Mouse (Mus musculus) lung, postnatal 0 days (tissue): ENCODE results near the gene Phf23. TPM values are rescaled to one million over a fixed set of nuclear protein-coding genes. Genes with fewer than 3 reads are reported as not detected.

Experiments used
- ATAC-seq: fragments of 200-750 bp; cut with Nextera tagmentation; 2 replicates; pipeline ENCODE4 v1.8.0; 2017; ENCODE audit warnings: moderate library complexity
- DNase-seq: peaks from one replicate; pipeline ENCODE4 v3.0.0-alpha.2; 2016; ENCODE audit warnings: low spot score
- H3K27ac ChIP-seq: fragments of 300-500 bp; sonication (generic); 2 replicates; pipeline ENCODE4 v1.5.1; 2014; ENCODE audit warnings: antibody characterized with exemption, mild to moderate bottlenecking, low read length, mixed read lengths
- H3K27me3 ChIP-seq: fragments of 300-500 bp; sonication (generic); replicated peaks from 2 replicates; pipeline ENCODE4 v1.6.1; 2014; ENCODE audit warnings: low read length, mixed read lengths; ENCODE audit not compliant: insufficient read depth
- H3K36me3 ChIP-seq: fragments of 300-500 bp; sonication (generic); 2 replicates; pipeline ENCODE4 v1.6.1; 2014; ENCODE audit warnings: low read length, mixed read lengths; ENCODE audit not compliant: insufficient read depth
- H3K4me1 ChIP-seq: fragments of 300-500 bp; sonication (generic); 2 replicates; pipeline ENCODE4 v1.6.1; 2014; ENCODE audit warnings: antibody characterized with exemption, low read depth, low read length, mixed read lengths; ENCODE audit not compliant: insufficient read depth
- H3K4me2 ChIP-seq: fragments of 300-500 bp; sonication (generic); replicated peaks from 2 replicates; pipeline ENCODE4 v1.6.1; 2014; ENCODE audit warnings: low read depth, mild to moderate bottlenecking, low read length, moderate library complexity, mixed read lengths
- H3K4me3 ChIP-seq: fragments of 300-500 bp; sonication (generic); 2 replicates; pipeline ENCODE4 v1.5.1; 2014; ENCODE audit warnings: low read depth, low read length
- H3K9ac ChIP-seq: fragments of 300-500 bp; sonication (generic); replicated peaks from 2 replicates; pipeline ENCODE4 v1.6.1; 2014; ENCODE audit warnings: low read depth, mild to moderate bottlenecking
- H3K9me3 ChIP-seq: fragments of 300-500 bp; sonication (generic); 2 replicates; pipeline ENCODE4 v1.6.1; 2016; ENCODE audit warnings: low read length, mixed read lengths
- CTCF ChIP-seq: IDR thresholded peaks from 2 replicates; pipeline ENCODE4 v1.5.1; 2016; ENCODE audit warnings: antibody characterized with exemption, mild to moderate bottlenecking
- EP300 ChIP-seq: IDR thresholded peaks from 2 replicates; pipeline ENCODE4 v1.6.1; 2016; ENCODE audit warnings: antibody characterized with exemption, mild to moderate bottlenecking, control low read depth
- WGBS: fragments of 180-500 bp; shearing (Covaris S2); extraction: QIAGEN DNeasy Blood & Tissue Kit; methylation state at CpG from one replicate; pipeline ENCODE4 v1.1.7; 2014; 5-methylcytosine and 5-hydroxymethylcytosine counted together
- polyA plus RNA-seq: library from polyadenylated mRNA; unstranded; fragments of >200 nt; fragmentation: Nextera tagmentation; extraction: Ambion mirVana; gene quantifications from 2 replicates; pipeline ENCODE4 v1.2.1, GENCODE M21; 2015

The Phf23 gene
- polyA plus RNA-seq, 1 experiment from 2014 or later, result 57.5 TPM

GRCm38 (mm10) chr11:69989949-69990348 lies 5.6 kb upstream of the Phf23 start:
- TF ChIP-seq EP300, result no peak
- TF ChIP-seq CTCF, result no peak
- Histone ChIP-seq H3K4me2 (no peak overlapping the region), H3K36me3 (peaks cover 14% of the 10 kb centered on the region; the same call in 1 of the 2 replicates), H3K27me3 (no peaks in the 10 kb centered on the region), H3K4me1 (peaks cover 9% of the 10 kb centered on the region; the same call in 1 of the 2 replicates), H3K9ac (no peak overlapping the region), H3K27ac (peak overlapping the region; percentile 87), H3K4me3 (no peak overlapping the region), H3K9me3 (no peaks in the 10 kb centered on the region)
- ATAC-seq, result no peak
- DNase-seq, result peak; percentile 13
- whole genome bisulfite sequencing, result 84% methylated on average over 8 of the region's 8 CpGs

- peaks cover 9% of the 10 kb centered on the region; the same call in 1 of the 2 replicates for H3K4me1 ChIP-seq
- peak; percentile 78 for ATAC-seq
- TF ChIP-seq EP300 (peak; percentile 87), CTCF (peak; percentile 8; the same call in 1 of the 2 replicates)
- H3K4me2 ChIP-seq, result peak within 1 kb of the TSS; percentile 57
- peaks cover 9% of the 10 kb centered on the region; the same call in 1 of the 2 replicates for H3K36me3 ChIP-seq
- WGBS, result 0% methylated on average over 40 of the region's 40 CpGs
- H3K27ac ChIP-seq, result peak within 1 kb of the TSS; percentile 87
- no peaks in the 10 kb centered on the region for H3K9me3 ChIP-seq
- no peaks in the 10 kb centered on the region for H3K27me3 ChIP-seq
- peak; percentile 99 for DNase-seq
- peak within 1 kb of the TSS; percentile 92 for H3K9ac ChIP-seq
- peak within 1 kb of the TSS; percentile 66 for H3K4me3 ChIP-seq
Measured at GRCm38 (mm10) chr11:69990850-69991691, 4.5 kb upstream of the Phf23 start, which contains the start of gene Gabarap. Gene Gabarap (plus strand): TSS chr11:69991143.

DNA sequence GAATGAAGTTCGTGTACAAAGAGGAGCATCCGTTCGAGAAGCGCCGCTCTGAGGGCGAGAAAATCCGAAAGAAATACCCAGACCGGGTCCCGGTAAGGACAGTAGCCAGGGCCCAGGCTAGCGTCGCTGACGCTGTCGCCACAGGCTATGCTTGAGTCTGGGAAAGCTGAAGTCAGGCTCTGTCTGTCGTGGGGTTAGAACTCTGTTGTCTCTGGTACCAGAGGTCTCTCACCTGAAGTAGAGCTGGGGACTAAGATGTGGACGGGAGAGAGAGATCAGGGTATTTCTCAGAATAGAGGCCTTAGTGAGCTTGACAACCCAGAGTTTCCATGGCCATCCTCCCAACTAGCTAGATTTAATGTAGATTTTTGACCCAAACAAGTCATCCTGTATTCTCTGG lies 3.9 kb upstream of the Phf23 start:
- Histone ChIP-seq H3K27me3 (no peaks in the 10 kb centered on the region), H3K9ac (peak overlapping the region; percentile 92), H3K4me3 (peak overlapping the region; percentile 66), H3K36me3 (peaks cover 9% of the 10 kb centered on the region; the same call in 1 of the 2 replicates), H3K4me1 (peaks cover 9% of the 10 kb centered on the region; the same call in 1 of the 2 replicates), H3K9me3 (no peaks in the 10 kb centered on the region), H3K27ac (peak overlapping the region; percentile 87), H3K4me2 (peak overlapping the region; percentile 57)
- DNase-seq, result no peak
- TF ChIP-seq CTCF (no peak), EP300 (no peak)
- no peak for ATAC-seq
- under 1% methylated on average over 15 of the region's 15 CpGs for WGBS

DNA sequence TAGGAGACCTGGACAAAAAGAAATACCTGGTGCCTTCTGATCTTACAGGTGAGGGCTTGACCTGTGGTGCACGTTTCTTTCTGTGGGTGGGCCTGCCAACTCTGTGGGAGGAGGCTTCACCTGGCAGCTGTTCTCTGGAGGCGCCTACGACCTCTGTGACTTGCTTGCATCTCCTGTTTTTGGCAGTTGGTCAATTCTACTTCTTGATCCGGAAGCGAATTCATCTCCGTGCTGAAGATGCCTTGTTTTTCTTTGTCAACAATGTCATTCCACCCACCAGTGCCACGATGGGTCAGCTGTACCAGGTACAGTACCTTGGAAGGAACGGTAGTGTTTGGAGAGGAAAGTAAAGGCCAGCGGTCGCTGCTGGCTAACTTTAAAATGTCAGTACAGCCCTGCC lies 3.2 kb upstream of the Phf23 start:
- peak; percentile 27 for DNase-seq
- Histone ChIP-seq H3K27ac (no peak overlapping the region), H3K9ac (peak overlapping the region; percentile 19; the same call in 1 of the 2 replicates), H3K9me3 (no peaks in the 10 kb centered on the region), H3K4me3 (peak overlapping the region; percentile 66), H3K27me3 (no peaks in the 10 kb centered on the region), H3K4me1 (peaks cover 9% of the 10 kb centered on the region; the same call in 1 of the 2 replicates), H3K36me3 (peaks cover 9% of the 10 kb centered on the region; the same call in 1 of the 2 replicates), H3K4me2 (peak overlapping the region; percentile 57)
- ATAC-seq, result no peak
- no peak for TF ChIP-seq CTCF
- TF ChIP-seq EP300, result no peak
- WGBS, result 73% methylated on average over 10 of the region's 10 CpGs

DNA sequence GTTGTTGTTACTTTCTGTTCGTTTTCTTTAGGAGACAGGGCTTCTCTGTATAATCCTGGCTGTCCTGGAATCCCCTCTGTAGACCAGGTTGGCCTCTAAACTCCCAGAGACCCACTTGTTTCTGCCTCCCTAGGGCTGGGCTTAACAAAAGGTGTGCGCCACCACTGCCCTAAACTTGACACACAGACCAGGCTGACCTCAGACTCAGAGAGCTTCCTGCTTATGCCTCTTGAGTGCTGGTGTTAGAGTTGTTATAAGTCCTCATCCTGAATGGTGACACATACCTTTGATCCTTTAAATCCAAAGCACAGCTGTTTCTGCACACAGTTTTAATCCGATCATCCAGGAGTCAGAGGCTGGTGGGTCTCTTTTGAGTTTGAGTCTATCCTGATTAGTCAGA lies 2.6 kb upstream of the Phf23 start:
- peaks cover 9% of the 10 kb centered on the region; the same call in 1 of the 2 replicates for H3K4me1 ChIP-seq
- no peaks in the 10 kb centered on the region for H3K9me3 ChIP-seq
- H3K4me3 ChIP-seq, result 0 out of 2 replicates have a peak overlapping the region, but pooled peaks have one; percentile 66
- H3K27ac ChIP-seq, result no peak overlapping the region
- ATAC-seq, result no peak
- peaks cover 9% of the 10 kb centered on the region; the same call in 1 of the 2 replicates for H3K36me3 ChIP-seq
- peak overlapping the region; percentile 19; the same call in 1 of the 2 replicates for H3K9ac ChIP-seq
- TF ChIP-seq EP300 (no peak), CTCF (no peak)
- H3K27me3 ChIP-seq, result no peaks in the 10 kb centered on the region
- H3K4me2 ChIP-seq, result peak overlapping the region; percentile 57
- 77% methylated on average over 3 of the region's 3 CpGs for WGBS
- DNase-seq, result peak; percentile 64
